Mouse (Mus musculus): Measurements from ENCODE around the gene Zwint. TPM values are rescaled to one million over a fixed set of nuclear protein-coding genes. Genes with fewer than 3 reads are reported as not detected.

Zwint gene
- polyA plus RNA-seq (2017; shearing (Covaris generic)): 100 to 1,000 TPM in 1 of 2 experiments, 10 to 100 TPM in 1; 91.3 to 116 TPM

DNA sequence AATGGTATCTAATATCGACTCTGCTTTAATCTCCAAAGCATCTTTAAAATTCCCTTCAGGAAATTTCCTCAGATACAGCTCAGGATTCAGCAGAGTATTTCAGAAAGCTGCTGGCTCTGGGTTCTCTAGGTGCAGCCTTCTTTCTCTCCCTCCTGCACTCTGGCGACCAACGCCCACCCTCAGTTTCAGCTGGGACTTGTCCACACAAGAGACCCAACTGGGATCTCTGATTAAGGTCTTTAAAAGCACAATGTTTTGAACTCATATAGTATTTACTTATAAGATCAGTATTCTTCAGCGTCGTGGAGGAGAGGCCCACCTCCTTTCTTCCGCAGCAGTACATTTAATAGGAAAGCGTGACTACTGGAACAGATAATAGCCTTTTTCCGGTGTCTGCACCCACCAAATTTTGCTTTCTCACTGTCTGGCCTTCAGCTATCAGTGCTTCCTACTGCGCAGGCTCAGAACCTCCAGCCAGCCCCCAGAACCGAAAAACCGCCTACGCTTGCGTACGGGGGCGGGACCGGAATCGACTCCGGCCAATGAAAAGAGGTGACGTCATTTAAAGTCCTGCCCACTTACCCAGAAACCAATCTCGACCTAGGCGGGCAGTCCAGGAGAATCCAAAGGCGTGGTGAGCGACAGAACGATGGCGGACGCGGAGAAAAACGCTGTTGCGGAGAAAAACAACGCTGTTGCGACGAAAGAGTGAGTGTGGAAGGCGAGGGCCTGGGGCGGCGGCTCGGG is at the start of gene Zwint:
Zwint (plus strand) TSS at position 576 of the 747 bp plus-strand sequence.

Data from activated CD4-positive, CD25-positive, alpha-beta regulatory T cell (primary cell).